Mouse (Mus musculus): ENCODE data around the gene Cetn4.

Gene Cetn4

DNA sequence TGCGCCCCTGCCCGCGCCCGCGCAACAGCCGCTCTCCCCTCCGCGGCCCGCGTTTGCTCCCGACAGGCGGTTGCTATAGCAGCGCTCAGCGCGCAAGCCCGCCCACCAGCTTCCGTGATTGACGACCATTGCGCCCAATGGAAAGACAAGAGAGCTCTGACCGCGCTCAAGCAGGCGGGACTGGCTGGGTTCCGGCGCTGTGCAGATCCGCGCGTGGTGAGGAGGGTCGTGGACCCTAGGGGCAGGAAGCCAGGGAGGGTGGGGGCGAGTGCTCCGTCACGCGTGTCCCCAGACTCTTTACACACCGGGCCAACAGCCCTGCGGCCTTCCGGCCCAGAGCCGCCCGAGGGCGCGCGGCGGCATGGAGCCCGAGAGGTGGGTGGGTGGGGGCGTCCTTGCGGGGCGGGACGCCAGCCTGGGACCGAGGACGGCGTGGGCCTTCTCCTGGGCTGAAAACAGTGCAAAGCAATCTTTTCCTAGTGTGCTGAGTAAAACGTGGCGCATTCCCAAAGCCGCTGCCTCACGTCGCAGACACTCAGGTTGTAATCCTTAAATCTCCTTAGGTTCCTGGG, at the start of gene Cetn4, which contains the start of gene Bbs12:
Cetn4 (minus strand) TSS at position 339 of the 572 bp plus-strand sequence.
Bbs12 (plus strand) TSS at position 185 of the 572 bp plus-strand sequence.
- in situ Hi-C loops (cut with MboI, MseI): loop anchor here in 1 of 2 experiments (10.0 kb wide), 1 partner anchor 362 kb away; no protein-coding TSS in a partner anchor

DNA sequence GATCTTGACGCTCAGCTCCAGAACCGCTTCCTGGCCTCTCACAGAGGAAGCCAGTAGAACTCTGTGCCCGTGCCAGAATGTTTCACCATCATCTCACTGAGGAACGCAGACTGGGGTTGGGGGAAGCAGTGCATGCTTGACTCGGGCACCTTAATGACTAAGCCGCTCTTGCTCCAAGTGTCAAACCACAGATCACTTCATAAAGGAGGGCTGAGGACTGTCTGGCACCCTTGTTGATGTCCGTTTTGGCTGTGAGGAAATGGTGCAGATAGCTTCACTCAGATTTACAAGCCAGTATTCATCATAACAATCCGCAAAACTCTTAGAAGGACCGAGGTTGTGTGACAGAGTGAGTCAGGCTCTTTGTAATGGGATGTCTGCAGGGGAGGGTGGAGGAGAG, 48.2 kb upstream of the Cetn4 start:
- in situ Hi-C loops (cut with MboI, MseI): loop anchor here in 1 of 2 experiments (5.0 kb wide), 1 partner anchor 53 kb away; no protein-coding TSS in a partner anchor

DNA sequence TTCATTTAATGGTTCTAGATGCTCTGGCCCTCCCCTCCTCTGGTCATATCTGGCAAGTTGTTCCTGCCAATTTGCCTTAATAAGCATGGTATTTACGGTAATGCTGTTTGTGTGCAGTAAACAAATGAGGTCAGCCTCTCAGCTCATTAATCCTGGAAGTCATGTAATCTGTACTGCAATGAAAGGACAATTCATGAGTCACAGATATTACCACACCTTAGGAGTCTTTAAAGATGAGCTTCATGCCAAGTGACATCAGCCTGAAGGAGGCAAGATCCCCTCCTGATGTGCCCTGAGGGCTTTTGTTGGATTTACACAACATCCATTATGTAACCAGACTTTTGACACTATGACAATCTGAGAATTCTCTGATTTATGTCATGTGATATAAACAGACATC, 42.2 kb upstream of the Cetn4 start:
- in situ Hi-C loops (cut with MboI, MseI): no loop called here

DNA sequence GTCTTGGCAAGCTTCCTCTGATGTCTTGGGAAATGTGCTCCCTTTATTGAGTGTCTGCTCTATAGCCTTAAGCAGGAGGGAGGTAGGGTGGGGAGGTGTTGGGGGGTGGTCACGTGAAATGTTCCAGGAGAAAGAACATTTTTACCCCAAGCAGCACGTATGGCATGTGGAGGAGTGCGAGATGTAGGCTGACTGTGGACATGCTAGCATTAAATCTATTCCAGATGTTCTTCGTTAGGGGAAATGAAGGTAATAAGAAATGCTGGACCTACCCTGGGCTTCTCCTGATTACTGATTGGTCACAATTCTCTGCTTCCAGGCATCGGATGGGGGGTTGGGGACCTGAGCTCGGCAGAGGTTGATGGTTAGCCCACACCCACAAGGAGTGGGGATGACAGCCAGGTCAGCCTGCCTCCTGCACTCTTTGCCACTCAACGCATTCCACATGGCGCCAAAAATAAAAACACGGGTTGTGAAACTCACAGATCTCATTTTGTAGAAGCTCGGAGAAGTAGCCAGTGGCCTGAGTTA, 41.5 kb upstream of the Cetn4 start:
- in situ Hi-C loops (cut with MboI, MseI): no loop called here

DNA sequence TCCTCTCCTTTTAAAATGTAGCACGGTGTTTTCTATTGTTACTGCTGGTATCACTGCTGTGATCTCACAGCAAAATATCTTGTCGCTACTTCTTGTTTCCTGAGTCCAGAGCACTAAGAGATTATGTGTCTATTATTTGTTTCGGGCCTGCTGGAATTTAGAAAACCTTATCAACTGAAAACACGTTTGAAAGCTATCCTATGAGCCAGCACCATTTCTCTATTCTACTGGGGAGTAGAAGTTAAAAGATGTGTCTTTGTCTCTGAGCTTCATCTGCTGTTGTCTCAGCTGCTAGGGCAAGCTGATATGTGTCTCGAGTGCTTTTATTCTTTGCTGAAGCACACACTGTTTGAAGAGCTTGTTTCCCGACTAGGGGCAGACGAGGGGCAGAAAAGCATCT, 37.9 kb upstream of the Cetn4 start:
- in situ Hi-C loops (cut with MboI, MseI): no loop called here

DNA sequence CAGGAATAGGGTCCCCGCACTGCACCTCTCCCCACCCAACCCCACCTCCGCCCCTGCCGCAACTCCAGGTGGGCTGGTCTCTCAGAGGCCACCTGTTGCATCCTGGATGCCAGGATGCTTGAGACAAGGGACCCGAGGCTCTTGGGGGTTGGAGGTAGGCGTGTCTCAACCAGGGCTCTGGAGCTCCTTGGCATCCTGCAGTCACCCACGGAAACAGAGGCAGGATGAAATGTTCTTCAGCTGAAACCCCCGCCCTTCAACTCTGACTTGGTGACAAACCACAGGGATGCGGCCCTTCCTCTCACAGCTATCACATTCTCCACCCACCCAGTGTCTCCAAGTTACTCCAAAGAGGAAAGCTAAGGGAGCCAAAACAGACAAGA, 36.6 kb upstream of the Cetn4 start:
- in situ Hi-C loops (cut with MboI, MseI): no loop called here

DNA sequence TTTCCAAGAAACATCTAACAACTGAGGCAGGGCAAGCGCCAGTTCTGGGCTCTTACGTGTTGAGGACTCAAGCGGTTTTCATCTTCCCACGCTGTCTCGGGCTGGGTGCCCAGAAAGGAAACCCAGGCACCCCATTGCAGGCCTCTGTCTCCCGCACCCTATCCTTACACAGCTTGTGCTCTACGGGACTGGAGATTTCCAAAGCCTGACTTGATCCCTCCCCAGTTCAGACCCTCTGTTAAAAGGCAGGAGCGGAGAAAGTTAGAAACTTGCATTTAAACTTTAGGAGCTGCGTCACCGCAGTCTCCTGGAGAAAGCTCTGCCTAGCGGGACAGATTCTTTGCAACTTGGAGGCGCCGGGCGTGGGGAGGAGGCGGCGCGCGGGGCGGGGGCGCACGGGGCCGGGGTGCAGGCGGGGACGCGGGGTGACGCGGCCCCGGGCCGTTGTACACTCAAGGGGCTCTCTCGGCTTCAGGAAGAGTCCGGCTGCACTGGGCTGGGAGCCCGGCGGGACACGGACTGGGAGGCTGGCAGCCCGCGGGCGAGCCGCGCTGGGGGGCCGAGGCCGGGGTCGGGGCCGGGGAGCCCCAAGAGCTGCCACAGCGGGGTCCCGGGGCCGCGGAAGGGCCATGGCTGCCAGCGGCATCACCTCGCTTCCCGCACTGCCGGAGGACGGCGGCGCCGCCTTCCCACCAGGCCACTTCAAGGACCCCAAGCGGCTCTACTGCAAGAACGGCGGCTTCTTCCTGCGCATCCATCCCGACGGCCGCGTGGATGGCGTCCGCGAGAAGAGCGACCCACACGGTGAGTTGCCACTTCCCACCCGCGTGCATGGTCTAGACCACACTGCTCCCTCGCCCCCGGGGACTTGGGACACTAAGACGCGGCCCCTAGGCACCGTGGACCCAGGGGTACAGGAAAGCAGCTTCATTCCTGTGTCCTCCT, 36.0 kb upstream of the Cetn4 start, which contains the start of gene Fgf2:
Fgf2 (plus strand) TSS at position 126 of the 945 bp plus-strand sequence.
- in situ Hi-C loops (cut with MboI, MseI): no loop called here

DNA sequence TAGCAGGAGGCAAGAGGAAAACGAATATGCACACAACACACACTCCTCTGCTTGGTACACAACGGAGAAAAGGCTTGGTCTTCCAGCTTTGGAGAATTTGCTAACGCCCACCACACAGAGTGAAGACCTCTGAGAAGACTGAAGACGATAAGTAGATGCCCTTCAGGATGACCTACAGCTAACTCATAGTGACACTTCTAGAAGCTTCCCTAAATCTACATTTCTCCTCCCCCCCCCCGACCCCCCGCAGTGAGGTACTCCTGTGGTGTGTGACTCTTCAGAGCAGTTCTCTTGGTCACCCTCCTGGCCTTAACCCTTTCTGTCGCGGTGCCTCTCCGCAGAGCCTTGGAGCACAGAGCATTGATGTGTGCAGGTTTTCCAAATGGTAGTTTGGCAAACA, 35.2 kb upstream of the Cetn4 start:
- in situ Hi-C loops (cut with MboI, MseI): no loop called here

DNA sequence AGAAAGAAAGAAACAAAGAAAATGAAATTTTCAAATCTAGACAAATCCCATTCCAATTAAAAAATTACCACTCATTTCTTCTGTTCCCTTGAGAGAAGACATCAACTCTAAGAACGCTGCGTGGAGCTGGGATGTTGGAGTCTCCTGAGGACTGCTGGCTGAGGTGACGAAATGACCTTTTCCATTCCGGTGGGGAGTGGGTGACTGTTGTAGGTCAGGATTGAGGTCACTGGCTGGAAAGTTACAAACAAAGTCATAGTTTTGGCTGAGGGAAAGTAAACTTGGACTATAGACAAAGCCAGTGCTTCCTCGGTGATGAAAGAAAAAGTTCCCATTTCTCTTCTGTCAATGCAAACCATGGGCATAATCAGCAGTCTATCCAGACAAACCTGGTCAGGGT, 30.3 kb upstream of the Cetn4 start:
- in situ Hi-C loops (cut with MboI, MseI): no loop called here

DNA sequence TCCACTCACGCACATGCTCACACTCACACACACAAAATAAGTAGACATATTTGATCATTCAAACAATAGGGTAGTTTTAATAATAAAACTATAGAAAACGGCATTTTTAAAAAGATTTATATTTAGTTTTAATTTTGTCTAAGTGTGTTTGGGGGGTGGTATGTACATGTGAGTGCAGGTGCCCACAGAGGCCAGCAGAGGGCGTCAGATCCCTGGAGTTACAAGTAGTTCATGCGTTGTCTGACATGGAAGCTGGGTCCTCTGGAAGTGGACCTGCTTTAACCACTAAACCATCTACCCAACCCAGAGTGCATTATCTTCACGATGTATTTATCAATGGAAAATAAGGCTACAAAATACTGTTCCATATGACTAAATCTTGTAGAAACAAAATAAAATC, 28.6 kb upstream of the Cetn4 start:
- in situ Hi-C loops (cut with MboI, MseI): no loop called here

DNA sequence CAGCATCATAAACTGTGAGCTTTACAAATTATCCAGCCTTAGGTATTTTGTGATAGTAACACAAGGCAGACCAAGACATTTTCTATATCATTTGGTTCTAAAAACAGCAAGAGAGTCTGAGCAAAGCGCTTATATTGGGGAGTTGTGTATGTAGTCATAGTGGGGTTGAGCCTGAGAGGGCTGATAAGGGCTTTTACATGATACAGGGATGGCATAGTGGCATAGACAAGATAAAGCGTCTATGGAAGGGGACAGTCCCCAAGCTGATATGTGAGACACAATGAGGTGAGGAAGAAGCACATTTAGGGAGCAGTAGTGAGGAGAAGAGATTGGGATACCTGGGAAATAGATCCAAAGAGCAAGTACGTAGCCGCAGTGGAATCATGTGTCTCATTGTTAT, 21.5 kb upstream of the Cetn4 start:
- in situ Hi-C loops (cut with MboI, MseI): no loop called here

DNA sequence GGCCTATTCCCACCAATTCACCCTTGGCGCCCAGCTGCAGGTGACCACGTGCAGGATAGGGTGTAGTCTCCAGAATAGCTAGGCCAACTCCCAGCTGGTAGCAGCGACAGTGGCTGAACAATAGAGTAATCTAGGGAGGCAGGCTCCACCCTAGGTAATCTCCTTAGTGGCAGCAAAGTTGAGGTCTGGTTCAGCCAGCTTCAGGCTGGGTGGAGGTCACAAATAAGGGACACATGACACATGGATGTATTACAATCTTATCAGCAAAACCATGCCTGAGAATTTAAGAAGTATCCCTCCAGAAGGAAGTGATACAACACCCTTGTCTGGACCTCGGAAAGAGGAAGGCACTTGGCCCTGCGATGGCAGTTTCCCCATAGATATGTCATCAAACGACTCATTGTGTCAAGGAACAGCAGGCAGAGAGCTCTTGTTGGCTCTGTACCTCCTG, 19.5 kb upstream of the Cetn4 start:
- in situ Hi-C loops (cut with MboI, MseI): no loop called here

DNA sequence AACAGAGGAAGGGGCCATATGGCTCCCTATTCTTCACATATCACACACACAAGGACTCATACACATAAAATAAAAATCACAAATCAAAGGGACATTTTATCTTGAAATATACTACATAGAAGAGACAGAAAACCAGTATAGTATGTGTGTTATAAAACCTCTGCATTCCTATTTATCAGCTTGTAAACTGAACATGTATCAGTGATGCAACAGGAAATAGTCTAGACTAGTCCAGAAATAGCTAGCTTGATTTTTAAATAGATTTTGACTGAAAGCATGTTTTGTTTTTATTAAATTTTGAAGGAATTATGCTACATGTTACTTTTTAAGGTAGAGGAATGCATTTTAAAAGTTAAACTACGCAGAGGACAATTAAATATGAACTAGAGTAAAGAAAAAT, 17.5 kb upstream of the Cetn4 start:
- in situ Hi-C loops (cut with MboI, MseI): no loop called here

DNA sequence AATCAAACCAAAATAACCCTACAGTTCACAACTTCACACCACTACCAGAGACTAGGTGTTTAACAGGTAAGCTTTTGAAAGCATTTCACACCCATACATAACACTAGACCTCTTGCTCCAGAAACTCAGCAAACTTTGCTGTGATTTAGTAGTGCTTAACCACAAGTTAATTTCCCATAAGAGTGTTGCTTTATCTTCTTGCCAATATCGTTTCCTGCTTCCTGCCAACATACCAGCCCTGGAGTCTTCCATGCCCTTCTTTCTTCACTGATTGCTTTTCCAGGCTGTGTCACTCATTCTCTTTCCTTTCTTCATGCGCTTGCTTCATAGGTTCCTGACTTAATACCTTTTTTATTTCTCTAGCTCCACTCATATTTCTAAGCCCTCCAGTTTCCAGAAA, 16.0 kb upstream of the Cetn4 start:
- in situ Hi-C loops (cut with MboI, MseI): no loop called here

DNA sequence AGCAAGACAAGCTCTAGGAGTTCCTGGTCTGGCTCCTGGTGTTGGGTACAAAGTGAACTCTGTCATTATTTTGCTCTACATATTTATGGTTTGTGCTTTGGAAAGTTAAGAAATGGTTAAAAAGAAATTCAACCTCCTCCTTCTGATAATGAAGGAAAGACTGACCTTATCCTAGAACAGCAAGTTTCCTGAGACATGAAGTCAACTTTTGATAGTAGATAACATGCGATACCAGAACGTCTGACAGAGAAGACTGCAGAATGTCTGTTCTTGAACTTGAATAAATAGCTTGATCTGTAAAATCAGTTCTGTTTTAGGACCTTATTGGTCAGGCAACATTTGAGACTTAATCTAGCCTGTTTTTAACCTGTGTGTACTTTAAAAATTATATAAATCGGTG, 14.1 kb upstream of the Cetn4 start:
- in situ Hi-C loops (cut with MboI, MseI): no loop called here

DNA sequence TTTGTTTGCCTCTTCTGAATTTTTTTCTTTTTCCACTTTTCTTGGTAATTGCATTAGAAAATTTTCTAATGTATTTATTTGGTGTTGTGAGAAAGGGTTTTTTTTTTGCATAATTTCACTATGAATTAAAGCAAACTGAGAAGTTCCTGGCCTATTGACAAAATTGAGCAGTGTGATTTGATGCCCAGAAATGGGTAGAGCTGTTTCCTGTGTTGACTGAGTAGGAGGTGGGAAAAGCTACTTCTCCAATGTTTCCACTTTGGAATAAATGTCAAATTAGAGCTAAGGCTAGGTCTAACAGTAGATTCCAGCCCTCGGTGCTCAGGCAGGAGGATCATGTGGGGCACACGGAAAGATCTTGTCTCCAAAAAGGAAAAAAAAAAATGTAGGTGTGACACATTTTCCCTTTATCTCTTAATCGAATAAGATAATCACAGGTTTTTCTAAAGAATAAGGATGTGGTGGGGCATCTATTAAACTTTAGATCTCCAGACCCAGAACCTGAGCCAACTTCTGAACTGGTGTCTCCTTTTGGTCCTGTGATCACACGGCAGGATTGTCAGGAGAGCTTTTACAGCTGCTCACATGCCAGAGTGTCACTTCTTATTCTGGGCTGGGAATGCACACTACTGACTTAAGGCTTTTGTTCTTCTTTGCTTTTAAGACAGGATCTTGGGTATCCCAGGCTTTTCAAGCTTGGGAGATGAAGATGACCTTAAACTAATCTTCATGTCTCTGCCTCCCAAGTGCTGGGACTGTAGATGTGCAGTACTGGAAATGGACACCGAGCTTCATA, 13.0 kb upstream of the Cetn4 start:
- in situ Hi-C loops (cut with MboI, MseI): no loop called here

DNA sequence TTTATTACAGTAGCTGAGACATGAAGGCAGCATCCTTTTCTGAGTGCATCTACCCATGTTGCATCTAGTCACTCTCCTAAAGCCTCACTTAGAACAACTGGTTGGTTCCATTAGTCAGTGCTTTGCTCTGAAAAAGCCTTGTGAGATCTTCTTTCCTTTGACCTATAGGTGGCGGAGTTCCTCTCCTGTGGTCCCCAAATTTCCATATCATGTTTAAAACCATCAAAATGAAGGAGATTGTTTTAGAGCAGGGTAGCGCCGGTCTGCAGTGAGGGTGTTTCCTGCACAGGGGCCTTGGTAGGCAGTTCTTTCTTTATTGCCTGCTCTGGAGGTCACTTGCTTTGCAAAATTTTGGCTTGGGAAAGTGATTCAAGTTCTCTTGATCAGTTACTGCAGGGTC, 11.8 kb upstream of the Cetn4 start:
- in situ Hi-C loops (cut with MboI, MseI): no loop called here

DNA sequence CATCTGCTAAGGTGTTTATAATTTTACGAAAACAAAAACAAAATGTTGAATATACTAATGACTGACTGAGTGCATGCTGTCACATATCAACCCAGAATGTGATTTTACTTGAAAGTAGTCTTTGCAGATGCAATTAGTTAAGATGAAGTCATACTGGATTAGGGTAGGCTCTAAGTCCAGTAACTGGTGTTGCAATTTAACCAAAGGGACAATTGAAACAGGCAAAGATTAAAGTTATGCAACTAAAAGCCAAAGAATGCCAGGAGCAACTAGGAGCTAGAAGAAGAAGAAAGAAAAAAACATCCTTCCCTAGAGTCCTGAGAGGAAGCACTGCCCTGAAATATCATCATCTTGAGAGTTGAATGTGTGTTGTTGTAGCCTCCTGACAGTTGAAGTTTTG, 3.7 kb upstream of the Cetn4 start:
- in situ Hi-C loops (cut with MboI, MseI): loop anchor here in 1 of 2 experiments (10.0 kb wide), 1 partner anchor 359 kb away; no protein-coding TSS in a partner anchor

DNA sequence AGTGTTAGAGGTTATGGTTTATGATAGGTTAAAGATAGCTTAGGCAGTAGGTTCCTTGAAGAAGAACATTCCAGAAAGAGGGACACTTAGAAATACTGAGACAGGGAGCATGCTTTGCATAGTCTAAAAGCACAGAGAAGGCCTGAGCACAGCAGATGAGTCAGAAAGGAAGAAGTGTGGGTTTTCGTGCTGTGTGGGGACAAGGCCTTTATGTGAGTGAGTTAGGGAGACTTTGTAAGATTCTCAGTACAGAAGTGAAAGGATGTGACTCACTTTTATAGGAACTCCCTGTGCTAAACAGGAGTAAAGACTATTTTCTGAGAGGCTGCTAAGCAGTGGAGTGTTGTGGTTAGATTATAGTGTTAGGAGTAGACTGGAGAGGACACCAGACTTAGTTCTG, 863 bp upstream of the Cetn4 start:
- in situ Hi-C loops (cut with MboI, MseI): loop anchor here in 1 of 2 experiments (10.0 kb wide), 1 partner anchor 361 kb away; no protein-coding TSS in a partner anchor

DNA sequence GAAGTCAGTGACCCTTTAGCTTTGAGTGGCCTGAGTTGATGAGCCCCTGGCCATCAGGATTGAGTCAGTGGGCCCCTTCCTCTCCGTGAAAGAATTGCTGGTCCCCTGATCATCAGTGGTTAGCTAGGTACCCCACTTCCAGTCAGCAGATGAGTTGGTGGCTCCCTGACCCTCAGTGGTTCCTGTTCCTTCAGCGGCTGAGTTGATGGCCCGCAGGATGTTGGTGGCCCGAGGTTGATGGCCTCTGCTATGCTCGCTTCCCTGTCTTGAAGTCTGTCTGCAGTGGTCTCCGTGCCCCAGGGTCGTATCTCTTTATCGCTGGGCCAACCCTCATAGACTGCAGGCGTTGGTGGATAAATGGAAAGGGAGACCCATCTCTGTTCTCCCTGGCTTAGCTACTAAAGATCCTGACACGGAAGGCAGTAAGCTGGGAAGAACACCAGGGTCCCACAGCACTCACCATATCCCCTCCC, 575 bp downstream of the Cetn4 start:
- in situ Hi-C loops (cut with MboI, MseI): loop anchor here in 1 of 2 experiments (10.0 kb wide), 1 partner anchor 363 kb away; no protein-coding TSS in a partner anchor
